Mouse (Mus musculus) forebrain, embryonic 14.5 days (tissue): ENCODE data around the gene Gm20532. TPM values are rescaled to one million over a fixed set of nuclear protein-coding genes. Genes with fewer than 3 reads are reported as not detected.

Experiments
- microRNA counts: library from miRNA; unstranded; fragments of <30 nt; microRNA quantifications from one replicate; lab custom pipeline; 2016
- microRNA-seq: library from miRNA; unstranded; fragments of <30 nt; microRNA quantifications from one replicate; pipeline ENCODE4, GENCODE M21; 2016
- polyA plus RNA-seq: library from polyadenylated mRNA; unstranded; fragments of >200 nt; fragmentation: Nextera tagmentation; extraction: Ambion mirVana; gene quantifications from 2 replicates; pipeline ENCODE4 v1.2.1, GENCODE M21; 2014

Gm20532 gene
- polyA plus RNA-seq, 1 experiment from 2014 or later = not detected

MicroRNAs encoded within 50 kb of the gene (microRNA counts, 519-probe panel; counts per million panel counts)
- 6,165 counts per million, percentile 90 among the panel's probes with 10 or more counts for microRNA mmu-miR-126-3p (lab: Ali Mortazavi, UCI)
- microRNA mmu-miR-126-5p (lab: Ali Mortazavi, UCI) = 4,312 counts per million, percentile 52 among the panel's probes with 10 or more counts

Small RNAs within 50 kb of the gene (microRNA-seq; reads per million reads assigned to microRNA genes)
- gene Mir126a = not detected
- not detected for gene Mir126b

Other genes starting within 250 kb of the Gm20532 start
- 28.8 and 33.1 TPM in 2 replicates for gene Dnlz, start 234.5 kb upstream of the Gm20532 start, polyA plus RNA-seq
- gene Card9, start 225.7 kb upstream of the Gm20532 start, polyA plus RNA-seq = 0.22 and 1.1 TPM in 2 replicates
- gene Snapc4, start 206.0 kb upstream of the Gm20532 start, polyA plus RNA-seq = 15.7 and 27.1 TPM in 2 replicates
- gene Entr1, start 197.3 kb upstream of the Gm20532 start, polyA plus RNA-seq = 149 and 152 TPM in 2 replicates
- 70.1 and 72.6 TPM in 2 replicates for gene Pmpca, start 197.3 kb upstream of the Gm20532 start, polyA plus RNA-seq
- 13.9 and 16.2 TPM in 2 replicates for gene Inpp5e, start 177.4 kb upstream of the Gm20532 start, polyA plus RNA-seq
- gene Sec16a, start 141.4 kb upstream of the Gm20532 start, polyA plus RNA-seq = 23.4 and 24.6 TPM in 2 replicates
- 30.3 and 32.3 TPM in 2 replicates for gene Notch1, start 70.0 kb upstream of the Gm20532 start, polyA plus RNA-seq
- gene Egfl7, start 6.6 kb upstream of the Gm20532 start, polyA plus RNA-seq = 52.5 and 52.8 TPM in 2 replicates
- 4.0 TPM in 2 replicates for gene Agpat2, start 17.8 kb downstream of the Gm20532 start, polyA plus RNA-seq
- gene Fam69b, start 41.8 kb downstream of the Gm20532 start, polyA plus RNA-seq = 97.4 and 101 TPM in 2 replicates
- gene Lcn4, start 84.6 kb downstream of the Gm20532 start, polyA plus RNA-seq = not detected in 2 replicates